9 mouse cellular contexts compared by ENCODE assay signal in the genomic region with DNA sequence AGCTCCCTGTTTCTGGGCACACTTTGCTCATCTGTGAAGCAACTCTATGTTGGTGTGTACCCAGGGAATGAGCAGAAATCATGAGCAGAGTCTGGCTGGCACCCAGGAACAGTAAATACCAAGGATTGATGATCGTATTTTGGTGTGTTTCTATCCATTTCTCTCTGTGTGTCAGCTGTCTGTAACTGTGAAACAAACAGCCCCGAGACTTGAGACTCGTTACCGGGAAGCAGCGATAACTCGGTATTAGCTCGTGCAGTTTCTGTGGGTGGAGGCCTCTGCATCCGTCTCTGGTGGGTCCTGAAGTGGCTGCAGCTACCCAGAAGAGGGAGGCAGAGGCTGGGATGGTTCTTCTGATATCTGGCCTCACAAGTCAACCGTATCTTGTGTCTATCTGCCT.
A peak's percentile ranks its signal among the peaks of the same experiment; 100 is the strongest.
DNase-seq lines count a peak whose midpoint lies in the region; ATAC-seq and TF ChIP-seq lines count a peak whose summit lies in the region.
"Had no signal": no experiment of that assay in that cellular context is flagged by ENCODE, and none has a peak within 500 bp of the region (broad histone marks: within the 10 kb centered on the region; RNA-seq: fewer than 3 reads in every experiment).

No protein-coding gene starts in this region.

- intact Hi-C loops in heart, postnatal 10 days (cut with DNase I): no loop called here

- TF ChIP-seq POLR2A in limb, embryonic 14.5 days (IDR thresholded peaks at IDR 0.05; ENCODE audit: borderline replicate concordance, extremely low read depth, insufficient read depth, insufficient read length): no peak
- TF ChIP-seq POLR2A in thymus, adult 2 months (IDR thresholded peaks at IDR 0.05; ENCODE audit: control insufficient read depth, extremely low read depth, insufficient read depth, low read length, poor library complexity): no peak

- TF ChIP-seq CTCF in forebrain, postnatal 0 days (IDR thresholded peaks at IDR 0.05; ENCODE audit: low read depth): peak; percentile 61
- no peak for TF ChIP-seq CTCF in thymus, adult 2 months (IDR thresholded peaks at IDR 0.05; ENCODE audit: borderline replicate concordance, control insufficient read depth, extremely low read depth, insufficient read depth, low read length, poor library complexity)

- H3K9ac ChIP-seq in heart, embryonic 11.5 days (ENCODE audit: low read depth, low read length): no peak overlapping the region
- H3K9ac ChIP-seq in forebrain, postnatal 0 days: peak overlapping the region; percentile 61; the same call in 1 of the 2 replicates
- 0 out of 2 replicates have a peak overlapping the region, but pooled peaks have one; percentile 48 for H3K9ac ChIP-seq in limb, embryonic 14.5 days (ENCODE audit: low read depth, low read length, severe bottlenecking)

- H3K9me3 ChIP-seq in heart, embryonic 11.5 days (replicated peaks; ENCODE audit: control insufficient read depth, low read length): no peaks in the 10 kb centered on the region
- H3K9me3 ChIP-seq in forebrain, postnatal 0 days (ENCODE audit: low read length): no peaks in the 10 kb centered on the region
- no peaks in the 10 kb centered on the region for H3K9me3 ChIP-seq in limb, embryonic 14.5 days (ENCODE audit: control insufficient read depth, low read length)

- no peak overlapping the region; the same call in 1 of the 2 replicates for H3K4me3 ChIP-seq in heart, embryonic 11.5 days (ENCODE audit: low read depth, low read length)
- peak overlapping the region; percentile 36 for H3K4me3 ChIP-seq in forebrain, postnatal 0 days (ENCODE audit: low read depth, low read length)
- H3K4me3 ChIP-seq in limb, embryonic 14.5 days (replicated peaks; ENCODE audit: low read length): peak overlapping the region; percentile 28
- no peak overlapping the region for H3K4me3 ChIP-seq in thymus, adult 2 months (ENCODE audit: control insufficient read depth, insufficient read depth, low read length)

- DNase-seq in heart, postnatal 10 days: no peak
- DNase-seq in NIH3T3 (ENCODE audit: low read depth): peak; percentile 51
- DNase-seq in forebrain, postnatal 0 days: peak; percentile 68
- no peak for DNase-seq in limb, embryonic 14.5 days (ENCODE audit: low spot score)
- DNase-seq in urinary bladder, postnatal 14 days (ENCODE audit: low spot score): no peak
- no peak for DNase-seq in thymus, adult 2 months
- no peak for DNase-seq in adrenal gland, postnatal 10 days
- DNase-seq: B cell, adult 2 months had no signal

- no peak for ATAC-seq in heart, embryonic 11.5 days (replicated peaks; ENCODE audit: insufficient number of reproducible peaks, low FRiP score, low TSS enrichment)
- ATAC-seq in forebrain, postnatal 0 days: peak; percentile 55
- no peak for ATAC-seq in limb, embryonic 14.5 days (ENCODE audit: low FRiP score, low read depth)

- peak overlapping the region; percentile 60 for H3K4me2 ChIP-seq in heart, embryonic 11.5 days
- peak overlapping the region; percentile 60 for H3K4me2 ChIP-seq in forebrain, postnatal 0 days (ENCODE audit: low read depth)
- peak overlapping the region; percentile 60 for H3K4me2 ChIP-seq in limb, embryonic 14.5 days (replicated peaks; ENCODE audit: low read depth, low read length, severe bottlenecking)

- H3K36me3 ChIP-seq in heart, embryonic 11.5 days (ENCODE audit: control insufficient read depth, insufficient read depth, low read length): no peaks in the 10 kb centered on the region
- H3K36me3 ChIP-seq in forebrain, postnatal 0 days (ENCODE audit: insufficient read depth): no peaks in the 10 kb centered on the region
- no peaks in the 10 kb centered on the region for H3K36me3 ChIP-seq in limb, embryonic 14.5 days (ENCODE audit: control insufficient read depth, insufficient read depth, low read length)
- no peaks in the 10 kb centered on the region for H3K36me3 ChIP-seq in thymus, adult 2 months (ENCODE audit: control insufficient read depth, insufficient read depth, low read length)

- WGBS in heart, embryonic 11.5 days (ENCODE audit: insufficient replicate concordance): 47% methylated on average over 9 of the region's 9 CpGs
- 6% methylated on average over 9 of the region's 9 CpGs for WGBS in forebrain, postnatal 0 days
- WGBS in limb, embryonic 14.5 days: 34% methylated on average over 9 of the region's 9 CpGs
- 89% methylated on average over 9 of the region's 9 CpGs for WGBS in thymus, adult 2 months

- H3K27ac ChIP-seq in heart, embryonic 11.5 days (ENCODE audit: low read depth, low read length): no peak overlapping the region
- peak overlapping the region; percentile 87 for H3K27ac ChIP-seq in forebrain, postnatal 0 days (ENCODE audit: low read depth, low read length)
- peak overlapping the region; percentile 58; the same call in 1 of the 2 replicates for H3K27ac ChIP-seq in limb, embryonic 14.5 days (replicated peaks; ENCODE audit: low read depth, low read length)
- H3K27ac ChIP-seq in thymus, adult 2 months (ENCODE audit: control insufficient read depth, insufficient read depth, low read length): no peak overlapping the region

- H3K4me1 ChIP-seq in heart, embryonic 11.5 days (ENCODE audit: control insufficient read depth, insufficient read depth, low read length): peaks cover 34% of the 10 kb centered on the region
- peaks cover 19% of the 10 kb centered on the region; the same call in 1 of the 2 replicates for H3K4me1 ChIP-seq in forebrain, postnatal 0 days (ENCODE audit: insufficient read depth)
- H3K4me1 ChIP-seq in limb, embryonic 14.5 days (ENCODE audit: control insufficient read depth, insufficient read depth, low read length): peaks cover 45% of the 10 kb centered on the region
- H3K4me1 ChIP-seq in thymus, adult 2 months (replicated peaks; ENCODE audit: control insufficient read depth, insufficient read depth, low read length): peaks cover 10% of the 10 kb centered on the region

- peaks cover 34% of the 10 kb centered on the region for H3K27me3 ChIP-seq in heart, embryonic 11.5 days (ENCODE audit: control insufficient read depth, insufficient read depth, low read length)
- H3K27me3 ChIP-seq in forebrain, postnatal 0 days (ENCODE audit: insufficient read depth, low read length): no peaks in the 10 kb centered on the region
- H3K27me3 ChIP-seq in limb, embryonic 14.5 days (ENCODE audit: control insufficient read depth, insufficient read depth, low read length): no peaks in the 10 kb centered on the region
- H3K27me3 ChIP-seq in thymus, adult 2 months (ENCODE audit: control insufficient read depth, insufficient read depth, low read length): peaks cover 7% of the 10 kb centered on the region; the same call in 1 of the 2 replicates

Comparison
In these comparisons a context has a peak if more than half of its experiments do, and no peak if none do; other contexts are left out.
1. H3K27ac ChIP-seq: peak in forebrain, postnatal 0 days (single experiment) and limb, embryonic 14.5 days (single experiment); none in heart, embryonic 11.5 days (single experiment) and thymus, adult 2 months (single experiment).
2. H3K4me3 ChIP-seq: peak in forebrain, postnatal 0 days (single experiment) and limb, embryonic 14.5 days (single experiment); none in heart, embryonic 11.5 days (single experiment) and thymus, adult 2 months (single experiment).
3. DNase-seq: peak in NIH3T3 (single experiment) and forebrain, postnatal 0 days (single experiment); none in heart, postnatal 10 days (0 of 2), limb, embryonic 14.5 days (single experiment), urinary bladder, postnatal 14 days (single experiment), thymus, adult 2 months (single experiment) and adrenal gland, postnatal 10 days (single experiment).
4. Peak in every context shown above with its lines, with median percentiles within 50 percentile points of each other: H3K4me2 ChIP-seq.